Mouse (Mus musculus): ENCODE data around the gene Col5a1.

The Col5a1 gene

DNA sequence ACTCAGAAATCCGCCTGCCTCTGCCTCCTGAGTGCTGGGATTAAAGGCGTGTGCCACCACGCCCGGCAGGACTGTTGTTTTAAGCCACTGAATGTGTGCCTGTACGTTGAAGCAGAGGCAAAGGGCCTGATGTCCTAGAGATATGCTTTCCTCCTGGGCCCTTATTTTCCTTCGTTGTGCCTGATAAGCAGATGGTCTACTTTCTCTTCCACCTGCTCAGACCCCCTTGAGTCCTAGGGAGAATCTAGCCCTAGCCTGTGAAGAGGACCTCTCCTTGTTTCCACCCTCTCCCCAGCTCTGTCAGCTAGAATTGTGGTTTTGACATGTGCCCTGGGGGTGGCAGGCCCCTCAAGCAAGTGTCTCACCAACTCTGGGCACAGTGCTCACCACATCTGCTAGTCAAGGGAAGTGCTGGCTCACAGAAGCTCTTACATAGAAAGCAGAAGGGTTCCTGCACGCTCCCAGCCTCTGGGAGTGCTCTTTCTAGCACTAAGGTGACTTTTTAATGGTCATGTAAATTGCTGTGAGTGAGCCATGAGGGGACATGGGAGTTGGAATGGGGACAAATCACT is 189.5 kb downstream of the Col5a1 start:
- DNase-seq (ENCODE audit: low spot score in 2 of 2) = no peak

DNA sequence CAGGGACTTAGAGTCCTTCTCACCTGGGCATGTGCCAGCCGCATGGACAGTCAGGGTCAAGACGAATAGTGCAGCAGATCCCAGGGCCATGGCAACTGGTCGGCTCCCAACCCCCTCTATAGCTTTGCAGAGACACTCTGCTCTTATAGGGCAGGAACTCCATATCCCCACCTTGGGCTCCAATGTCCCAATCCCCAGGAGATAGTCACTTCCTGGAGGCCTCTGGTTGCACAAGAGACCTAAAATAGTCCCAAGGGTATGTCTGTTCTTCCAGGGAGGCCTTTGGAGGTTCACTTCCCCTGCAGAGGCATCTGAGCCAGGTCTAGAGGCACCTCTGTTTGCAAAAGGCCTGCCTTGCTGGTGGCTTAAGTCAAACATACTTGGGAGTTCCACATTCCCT is 198.5 kb downstream of the Col5a1 start, which contains the start of gene Fcnb:
TSS of gene Fcnb (minus strand) at position 118 of the 400 bp plus-strand sequence.
- no peak for DNase-seq (ENCODE audit: low spot score in 2 of 2)

DNA sequence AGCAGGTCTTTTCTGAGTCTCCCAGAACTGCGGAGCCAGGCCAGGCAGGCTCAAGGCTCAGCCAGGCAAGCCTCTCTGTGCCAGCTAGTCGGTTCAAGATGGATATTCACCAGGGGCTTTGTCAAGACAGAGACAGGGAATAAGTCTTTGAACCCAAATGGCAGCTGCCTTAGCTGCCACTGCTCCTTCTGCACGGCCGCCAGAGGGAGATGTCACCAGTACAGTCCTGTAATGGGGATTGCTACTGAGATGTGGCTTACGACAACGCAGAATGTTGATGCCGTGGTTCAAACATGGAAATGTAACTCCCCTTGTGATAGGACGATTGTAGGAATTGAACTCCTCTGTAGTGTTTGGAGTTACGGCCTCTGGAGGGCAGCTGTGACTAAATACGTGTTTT is 199.9 kb downstream of the Col5a1 start:
- DNase-seq (ENCODE audit: low spot score in 2 of 2) = no peak

DNA sequence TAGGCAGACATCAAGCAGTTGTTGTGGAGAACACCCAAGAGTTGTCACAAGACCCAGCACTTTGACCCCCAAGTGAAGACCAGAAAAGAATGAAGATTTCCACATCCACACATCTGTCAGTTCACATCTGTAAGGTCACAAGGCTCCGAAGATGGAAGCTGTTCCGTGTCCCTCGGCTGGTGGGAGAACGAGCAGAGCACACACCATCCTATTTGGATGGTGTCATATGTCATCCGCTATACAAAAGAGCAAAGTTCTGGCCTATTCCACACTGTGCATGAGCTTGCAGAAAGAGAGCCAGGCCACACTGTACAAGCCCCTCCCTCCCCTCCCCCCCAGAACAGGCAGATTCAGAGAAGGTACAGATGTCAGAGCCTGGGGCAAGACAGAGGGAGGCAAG is 202.9 kb downstream of the Col5a1 start:
- DNase-seq (ENCODE audit: low spot score in 2 of 2) = no peak

Data from right cerebral cortex, postnatal 36 days (tissue).